Mouse (Mus musculus) hindbrain, embryonic 12.5 days (tissue): ENCODE data around the gene Trpm3. TPM values are rescaled to one million over a fixed set of nuclear protein-coding genes. Genes with fewer than 3 reads are reported as not detected.

ENCODE experiments used
- ATAC-seq: fragments of 200-750 bp; cut with Nextera tagmentation; 2 replicates; pipeline ENCODE4 v1.8.0; 2017; ENCODE audit warnings: moderate TSS enrichment; ENCODE audit not compliant: low FRiP score
- H3K27ac ChIP-seq: fragments of 300-500 bp; sonication (generic); 2 replicates; pipeline ENCODE4 v1.5.1; 2016; ENCODE audit warnings: mild to moderate bottlenecking
- H3K27me3 ChIP-seq: fragments of 300-500 bp; sonication (generic); 2 replicates; pipeline ENCODE4 v1.6.1; 2016; ENCODE audit warnings: mild to moderate bottlenecking
- H3K36me3 ChIP-seq: fragments of 300-500 bp; sonication (generic); 2 replicates; pipeline ENCODE4 v1.6.1; 2016; ENCODE audit warnings: mild to moderate bottlenecking
- H3K4me1 ChIP-seq: fragments of 300-500 bp; sonication (generic); 2 replicates; pipeline ENCODE4 v1.6.1; 2016
- H3K4me2 ChIP-seq: fragments of 300-500 bp; sonication (generic); replicated peaks from 2 replicates; pipeline ENCODE4 v1.6.1; 2016; ENCODE audit warnings: mild to moderate bottlenecking
- H3K4me3 ChIP-seq: fragments of 300-500 bp; sonication (generic); 2 replicates; pipeline ENCODE4 v1.5.1; 2016; ENCODE audit warnings: mild to moderate bottlenecking
- H3K9ac ChIP-seq: fragments of 300-500 bp; sonication (generic); 2 replicates; pipeline ENCODE4 v1.6.1; 2016; ENCODE audit warnings: mild to moderate bottlenecking, moderate library complexity
- H3K9me3 ChIP-seq: fragments of 300-500 bp; sonication (generic); replicated peaks from 2 replicates; pipeline ENCODE4 v1.6.1; 2016; ENCODE audit warnings: mild to moderate bottlenecking
- WGBS: fragments of 180-500 bp; shearing (Covaris S2); methylation state at CpG from one replicate; pipeline ENCODE4 v1.1.7; 2016; 5-methylcytosine and 5-hydroxymethylcytosine counted together
- polyA plus RNA-seq: library from polyadenylated mRNA; unstranded; fragments of >200 nt; fragmentation: Nextera tagmentation; extraction: Ambion mirVana; gene quantifications from 2 replicates; pipeline ENCODE4 v1.2.1, GENCODE M21; 2016

Gene Trpm3
- polyA plus RNA-seq, 1 experiment from 2014 or later: 23.8 TPM

DNA sequence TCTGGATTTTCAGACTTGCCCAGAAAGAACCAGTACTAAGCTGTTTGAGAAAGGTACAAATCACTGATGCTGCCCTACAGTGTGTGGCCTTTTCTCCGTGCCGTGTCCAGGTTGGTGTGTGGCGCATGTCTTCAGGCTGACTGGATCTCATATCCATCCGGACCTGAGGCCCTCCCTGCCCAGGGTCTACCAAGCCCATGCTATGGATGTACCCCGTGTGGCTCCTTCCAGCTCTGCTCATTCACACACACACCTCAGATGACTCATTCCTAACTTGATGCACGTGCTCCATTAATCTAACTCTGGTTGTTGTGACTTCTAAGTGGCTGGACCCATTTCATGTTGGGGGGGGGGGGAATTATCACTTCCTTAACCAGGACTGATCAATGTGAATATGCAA is 789.5 kb downstream of the Trpm3 start:
- WGBS: 96% methylated on average over 6 of the region's 6 CpGs
- no peak for ATAC-seq
- H3K9me3 ChIP-seq: no peaks in the 10 kb centered on the region

DNA sequence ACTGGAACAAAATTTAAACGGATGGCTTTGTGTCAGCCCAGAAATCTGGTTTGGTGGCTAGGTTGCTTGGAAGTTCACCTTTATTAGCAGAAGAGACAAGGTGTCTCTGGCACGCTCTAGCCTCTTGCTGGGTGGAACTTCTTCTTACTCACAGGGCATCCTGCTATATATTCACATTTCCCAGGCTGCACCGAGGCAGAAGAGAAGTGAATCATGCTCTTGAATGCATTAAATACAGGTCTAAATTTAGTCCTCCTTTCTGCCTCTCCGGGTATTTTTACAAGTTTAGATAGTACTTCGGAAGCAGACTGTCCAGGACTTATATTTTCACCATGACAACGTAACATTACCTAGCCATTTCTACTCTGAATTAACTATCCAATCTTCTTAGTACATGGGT is 790.9 kb downstream of the Trpm3 start:
- Histone ChIP-seq H3K4me1 (no peaks in the 10 kb centered on the region), H3K36me3 (no peaks in the 10 kb centered on the region), H3K9me3 (no peaks in the 10 kb centered on the region), H3K9ac (no peak overlapping the region), H3K27me3 (no peaks in the 10 kb centered on the region), H3K4me3 (no peak overlapping the region), H3K4me2 (no peak overlapping the region), H3K27ac (no peak overlapping the region)
- WGBS: 90% methylated on average over 6 of the region's 6 CpGs
- ATAC-seq: no peak

More for the DNA sequence above, 789.5 kb downstream of the Trpm3 start:
- Histone ChIP-seq H3K27ac (no peak overlapping the region), H3K9ac (no peak overlapping the region), H3K4me3 (no peak overlapping the region), H3K4me2 (no peak overlapping the region), H3K27me3 (no peaks in the 10 kb centered on the region), H3K4me1 (no peaks in the 10 kb centered on the region), H3K36me3 (no peaks in the 10 kb centered on the region)

DNA sequence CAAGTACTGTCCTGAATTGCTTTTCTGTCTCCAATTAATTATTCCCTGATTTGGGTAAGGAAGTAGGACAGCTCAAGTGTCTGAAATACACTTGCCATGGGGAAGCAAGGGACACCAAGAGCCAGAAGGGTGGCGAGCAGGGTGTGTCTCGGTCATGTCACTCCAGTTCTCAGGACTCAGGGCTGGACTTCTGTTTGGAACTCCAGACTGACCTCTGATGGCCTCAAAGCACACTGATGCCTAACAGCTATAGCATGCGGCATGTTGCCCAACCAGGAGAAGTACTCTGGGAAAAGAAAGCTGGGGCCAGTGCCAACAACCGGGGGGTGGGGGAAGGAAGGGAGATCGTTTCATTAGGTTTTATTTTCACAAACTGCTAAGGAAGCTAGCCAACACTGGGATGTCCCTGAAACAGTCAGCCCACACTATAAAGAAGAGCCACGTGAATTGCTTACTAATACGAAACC is 791.6 kb downstream of the Trpm3 start:
- Histone ChIP-seq H3K27me3 (no peaks in the 10 kb centered on the region), H3K9ac (no peak overlapping the region), H3K27ac (no peak overlapping the region), H3K4me3 (no peak overlapping the region), H3K4me1 (no peaks in the 10 kb centered on the region), H3K36me3 (no peaks in the 10 kb centered on the region), H3K4me2 (no peak overlapping the region), H3K9me3 (no peaks in the 10 kb centered on the region)
- 88% methylated on average over 7 of the region's 7 CpGs for WGBS
- ATAC-seq: no peak

- no peak for ATAC-seq
- Histone ChIP-seq H3K27me3 (no peaks in the 10 kb centered on the region), H3K4me3 (no peak overlapping the region), H3K9ac (no peak overlapping the region), H3K9me3 (no peaks in the 10 kb centered on the region), H3K27ac (no peak overlapping the region), H3K4me2 (no peak overlapping the region), H3K4me1 (no peaks in the 10 kb centered on the region), H3K36me3 (no peaks in the 10 kb centered on the region)
- 91% methylated on average over 6 of the region's 6 CpGs for WGBS
These were observed 792.2 kb downstream of the Trpm3 start for GRCm38 (mm10) chr19:22931006-22931405.

DNA sequence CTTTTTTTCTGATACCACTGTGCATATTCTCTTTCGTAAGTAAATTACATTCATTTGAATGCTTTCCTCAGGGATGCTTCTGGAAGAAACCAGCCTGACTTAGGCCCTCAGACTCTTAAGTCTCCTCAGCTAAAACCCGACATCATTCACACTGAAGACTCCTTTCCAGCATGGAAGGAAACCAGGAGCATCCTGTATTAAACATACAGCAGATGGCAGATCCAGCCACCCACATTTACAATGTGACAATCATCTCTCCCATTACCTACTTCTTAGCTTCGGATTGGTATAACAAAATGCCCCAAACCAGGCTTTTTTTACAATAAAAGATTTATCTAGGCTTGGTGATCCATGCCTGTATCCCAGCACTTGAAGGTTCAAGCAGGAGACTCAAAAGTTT is 796.2 kb downstream of the Trpm3 start:
- Histone ChIP-seq H3K27ac (no peak overlapping the region), H3K9ac (no peak overlapping the region), H3K4me3 (no peak overlapping the region), H3K4me2 (no peak overlapping the region), H3K27me3 (no peaks in the 10 kb centered on the region), H3K9me3 (no peaks in the 10 kb centered on the region), H3K4me1 (peaks cover 9% of the 10 kb centered on the region), H3K36me3 (no peaks in the 10 kb centered on the region)
- WGBS: 85% methylated on average over 3 of the region's 3 CpGs
- ATAC-seq: no peak

GRCm38 (mm10) chr19:22938848-22939724 is 800.2 kb downstream of the Trpm3 start:
- no peak overlapping the region for H3K9ac ChIP-seq
- no peaks in the 10 kb centered on the region for H3K9me3 ChIP-seq
- no peak overlapping the region for H3K4me2 ChIP-seq
- ATAC-seq: no peak
- H3K36me3 ChIP-seq: no peaks in the 10 kb centered on the region
- WGBS: 67% methylated on average over 14 of the region's 14 CpGs
- no peak overlapping the region for H3K4me3 ChIP-seq
- H3K27ac ChIP-seq: no peak overlapping the region
- H3K4me1 ChIP-seq: peaks cover 9% of the 10 kb centered on the region
- no peaks in the 10 kb centered on the region for H3K27me3 ChIP-seq

- Histone ChIP-seq H3K27ac (no peak overlapping the region), H3K4me2 (no peak overlapping the region), H3K4me3 (no peak overlapping the region), H3K27me3 (no peaks in the 10 kb centered on the region), H3K4me1 (peaks cover 9% of the 10 kb centered on the region), H3K9me3 (no peaks in the 10 kb centered on the region), H3K9ac (no peak overlapping the region), H3K36me3 (no peaks in the 10 kb centered on the region)
- WGBS: 69% methylated on average over 5 of the region's 5 CpGs
- ATAC-seq: no peak
These were observed 801.0 kb downstream of the Trpm3 start for GRCm38 (mm10) chr19:22939836-22940235.

DNA sequence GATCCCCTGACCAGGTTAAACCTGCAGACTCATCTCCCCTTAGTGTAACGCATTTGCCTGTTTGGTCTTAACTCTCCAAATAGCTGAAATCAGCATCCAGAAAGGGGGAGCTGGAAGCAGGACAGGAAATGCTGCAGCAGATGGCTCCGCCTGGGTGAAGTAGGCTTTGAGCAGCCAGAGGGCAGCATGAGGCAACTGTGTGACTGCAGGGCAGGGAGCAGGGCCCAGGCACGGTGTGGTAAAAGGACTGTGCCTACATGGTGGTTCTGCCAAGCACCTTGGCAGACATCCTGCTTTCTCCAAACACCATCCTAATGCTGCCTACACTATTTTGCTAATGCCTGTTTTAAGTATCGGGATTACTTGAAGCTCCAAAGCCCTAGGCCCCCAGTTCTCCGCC is 801.6 kb downstream of the Trpm3 start:
- Histone ChIP-seq H3K9me3 (no peaks in the 10 kb centered on the region), H3K27ac (no peak overlapping the region), H3K36me3 (no peaks in the 10 kb centered on the region), H3K4me1 (peaks cover 9% of the 10 kb centered on the region), H3K9ac (no peak overlapping the region), H3K4me2 (no peak overlapping the region), H3K27me3 (no peaks in the 10 kb centered on the region), H3K4me3 (no peak overlapping the region)
- ATAC-seq: no peak
- WGBS: 58% methylated on average over 5 of the region's 5 CpGs

DNA sequence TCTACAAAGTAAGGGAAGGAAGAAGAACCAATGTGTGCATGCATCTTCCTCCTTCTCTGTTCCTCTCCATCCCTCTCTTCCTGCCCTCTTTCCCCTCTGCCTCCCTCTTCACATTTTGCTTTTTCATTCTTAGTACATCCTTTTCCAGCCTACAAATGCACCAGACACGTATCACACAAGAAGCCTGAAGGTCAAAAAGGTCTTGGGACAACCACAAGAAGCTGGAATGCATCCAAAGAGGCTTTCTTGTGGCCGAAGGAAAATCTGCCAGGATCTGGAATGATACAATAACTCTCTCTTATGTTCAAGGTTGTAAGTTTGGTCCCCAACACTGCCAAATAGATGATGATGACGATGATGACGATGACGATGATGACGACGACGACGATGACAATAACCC is 802.1 kb downstream of the Trpm3 start:
- Histone ChIP-seq H3K9ac (no peak overlapping the region), H3K4me2 (no peak overlapping the region), H3K27me3 (no peaks in the 10 kb centered on the region), H3K27ac (no peak overlapping the region), H3K4me3 (no peak overlapping the region), H3K4me1 (peaks cover 9% of the 10 kb centered on the region), H3K36me3 (no peaks in the 10 kb centered on the region), H3K9me3 (no peaks in the 10 kb centered on the region)
- WGBS: 94% methylated on average over 9 of the region's 9 CpGs
- no peak for ATAC-seq

DNA sequence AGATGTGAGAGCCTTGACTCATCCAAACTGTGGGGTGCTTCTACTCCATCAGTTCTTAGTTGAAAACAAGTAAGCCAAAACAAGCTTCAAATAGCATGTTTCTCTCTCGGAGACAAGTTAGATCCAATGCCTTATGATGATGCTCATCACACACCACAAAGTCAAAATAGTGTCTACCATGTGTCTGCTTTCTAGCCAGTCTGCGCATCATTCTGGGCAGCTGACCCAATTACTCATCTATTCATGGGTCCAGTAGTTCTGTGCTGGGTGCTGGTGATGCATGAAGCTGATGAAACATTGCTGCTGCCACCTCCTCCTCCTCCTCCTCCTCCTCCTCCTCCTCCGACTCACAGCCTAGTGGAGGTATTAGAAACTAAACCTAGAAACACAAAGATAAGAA is 813.6 kb downstream of the Trpm3 start:
- Histone ChIP-seq H3K4me1 (no peaks in the 10 kb centered on the region), H3K27ac (no peak overlapping the region), H3K9me3 (no peaks in the 10 kb centered on the region), H3K4me3 (no peak overlapping the region), H3K4me2 (no peak overlapping the region), H3K27me3 (no peaks in the 10 kb centered on the region), H3K36me3 (no peaks in the 10 kb centered on the region), H3K9ac (no peak overlapping the region)
- WGBS: 87% methylated on average over 3 of the region's 3 CpGs
- no peak for ATAC-seq

DNA sequence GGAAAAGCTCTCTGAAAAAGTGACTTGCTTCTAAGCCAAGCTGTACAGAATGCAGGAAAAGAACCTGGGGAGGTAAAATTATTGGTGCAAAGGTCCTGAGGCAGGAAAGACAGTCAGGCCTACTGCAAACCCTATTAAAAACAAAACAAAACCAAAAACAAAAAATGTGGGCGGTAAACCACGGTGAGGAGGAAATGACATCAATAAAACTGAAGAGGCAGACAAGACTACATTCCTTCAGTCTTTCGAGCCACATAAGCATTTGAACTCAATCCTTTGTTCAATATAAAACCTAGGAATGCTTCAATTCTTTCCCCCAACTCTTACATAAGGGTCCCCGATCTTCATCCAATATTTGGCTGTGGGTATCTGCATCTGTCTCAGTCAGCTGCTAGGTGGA is 814.3 kb downstream of the Trpm3 start:
- Histone ChIP-seq H3K27ac (no peak overlapping the region), H3K4me3 (no peak overlapping the region), H3K27me3 (no peaks in the 10 kb centered on the region), H3K9me3 (no peaks in the 10 kb centered on the region), H3K36me3 (no peaks in the 10 kb centered on the region), H3K4me1 (0 out of 2 replicates have a peak, but pooled peaks cover 2% of the 10 kb centered on the region), H3K4me2 (no peak overlapping the region), H3K9ac (no peak overlapping the region)
- no peak for ATAC-seq
- WGBS: 82% methylated on average over 4 of the region's 4 CpGs

DNA sequence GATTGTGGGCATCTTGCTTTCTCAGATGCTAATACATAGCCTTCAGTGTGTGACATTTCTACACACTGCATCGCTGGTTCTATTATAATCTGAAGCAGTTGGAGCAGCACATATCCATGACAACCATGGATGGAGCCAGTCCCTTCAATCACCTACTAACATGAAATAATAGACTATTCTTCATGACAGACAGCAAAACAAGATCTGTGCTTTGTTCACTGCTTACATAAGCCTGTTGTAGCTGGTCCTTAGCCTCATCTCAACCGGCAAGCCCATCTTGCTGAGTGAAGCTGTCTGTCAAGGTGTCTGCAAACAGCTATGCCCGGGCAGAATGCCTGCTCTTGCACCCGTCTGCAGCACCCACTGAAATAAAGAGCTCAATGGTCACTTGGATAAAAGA is 819.6 kb downstream of the Trpm3 start:
- H3K9me3 ChIP-seq: no peaks in the 10 kb centered on the region
- H3K4me2 ChIP-seq: no peak overlapping the region
- no peaks in the 10 kb centered on the region for H3K36me3 ChIP-seq
- no peak overlapping the region for H3K27ac ChIP-seq
- no peak overlapping the region for H3K4me3 ChIP-seq
- peak; percentile 55 for ATAC-seq
- peaks cover 23% of the 10 kb centered on the region for H3K4me1 ChIP-seq
- 45% methylated on average over 4 of the region's 4 CpGs for WGBS
- H3K27me3 ChIP-seq: peaks cover 2% of the 10 kb centered on the region; the same call in 1 of the 2 replicates
- no peak overlapping the region for H3K9ac ChIP-seq
